Mouse (Mus musculus) c-Kit-positive CD71-positive TER-119-negative erythroid progenitor cells, embryonic 14.5 days (primary cell): ENCODE measurements around the gene Arhgef17.

Experiments used
- DNase-seq: peaks from one replicate; pipeline ENCODE4 v3.0.0-alpha.2; 2013; ENCODE audit warnings: low read depth

The Arhgef17 gene

GRCm38 (mm10) chr7:100941169-100941568 lies 9.3 kb upstream of the Arhgef17 start:
- no peak for DNase-seq

GRCm38 (mm10) chr7:100938106-100938505 lies 6.2 kb upstream of the Arhgef17 start:
- no peak for DNase-seq

- DNase-seq, result no peak
Measured at GRCm38 (mm10) chr7:100937481-100937880, 5.6 kb upstream of the Arhgef17 start.

GRCm38 (mm10) chr7:100933520-100933919 lies 1.6 kb upstream of the Arhgef17 start:
- no peak for DNase-seq

- DNase-seq, result peak; percentile 71
Measured at GRCm38 (mm10) chr7:100932481-100933007, 637 bp upstream of the Arhgef17 start.

GRCm38 (mm10) chr7:100931316-100931925 lies 486 bp downstream of the Arhgef17 start:
- DNase-seq, result no peak

GRCm38 (mm10) chr7:100930619-100931315 lies 1.1 kb downstream of the Arhgef17 start:
- DNase-seq, result no peak

GRCm38 (mm10) chr7:100929639-100930303 lies 2.1 kb downstream of the Arhgef17 start:
- DNase-seq, result no peak

GRCm38 (mm10) chr7:100928456-100928855 lies 3.5 kb downstream of the Arhgef17 start:
- DNase-seq, result no peak

- no peak for DNase-seq
Measured at GRCm38 (mm10) chr7:100927287-100928000, 4.5 kb downstream of the Arhgef17 start.

- no peak for DNase-seq
Measured at GRCm38 (mm10) chr7:100926311-100926923, 5.5 kb downstream of the Arhgef17 start.

GRCm38 (mm10) chr7:100924674-100925445 lies 7.0 kb downstream of the Arhgef17 start:
- no peak for DNase-seq

GRCm38 (mm10) chr7:100924200-100924599 lies 7.7 kb downstream of the Arhgef17 start:
- DNase-seq, result no peak

- DNase-seq, result no peak
Measured at GRCm38 (mm10) chr7:100922907-100923306, 9.0 kb downstream of the Arhgef17 start.

GRCm38 (mm10) chr7:100921289-100921688 lies 10.6 kb downstream of the Arhgef17 start:
- DNase-seq, result no peak

- DNase-seq, result no peak
Measured at GRCm38 (mm10) chr7:100919809-100920107, 12.1 kb downstream of the Arhgef17 start.

- no peak for DNase-seq
Measured at GRCm38 (mm10) chr7:100919006-100919808, 12.7 kb downstream of the Arhgef17 start.

- no peak for DNase-seq
Measured at GRCm38 (mm10) chr7:100918176-100918575, 13.7 kb downstream of the Arhgef17 start.

GRCm38 (mm10) chr7:100917751-100918150 lies 14.2 kb downstream of the Arhgef17 start:
- no peak for DNase-seq

- DNase-seq, result no peak
Measured at GRCm38 (mm10) chr7:100916526-100916925, 15.4 kb downstream of the Arhgef17 start.
